Mouse (Mus musculus): Measurements from ENCODE around the gene Pcgf5.

- TF ChIP-seq CTCF (IDR thresholded peaks at IDR 0.05; ENCODE audit: low read depth) = peak; percentile 88
- TF ChIP-seq EP300 (IDR thresholded peaks at IDR 0.05; ENCODE audit: low read depth) = no peak
Measured at GRCm38 (mm10) chr19:36470106-36470505, 122.0 kb downstream of the Pcgf5 start.
